Mouse (Mus musculus) gastrocnemius, postnatal 14 days (tissue): ENCODE measurements around the gene Coro6. TPM values are rescaled to one million over a fixed set of nuclear protein-coding genes. Genes with fewer than 3 reads are reported as not detected.

Source experiments
- total RNA-seq, 2 experiments: library from RNA; stranded (reverse); gene quantifications; 2 replicates each; pipeline ENCODE4 v1.2.3; 2021

Coro6 gene
- total RNA-seq, 2 experiments from 2014 or later = 79.2 to 80.8 TPM

Other genes with a start within 250 kb of the Coro6 start
- 10 to 100 TPM; 38.4 to 42.4 TPM for gene Ssh2, start 246.1 kb upstream of the Coro6 start, total RNA-seq
- 1 to 10 TPM; 5.7 to 6.3 TPM for gene Ankrd13b, start 27.3 kb downstream of the Coro6 start, total RNA-seq
- gene Git1, start 31.2 kb downstream of the Coro6 start, total RNA-seq = 10 to 100 TPM; 23.0 to 25.9 TPM
- gene Abhd15, start 52.7 kb downstream of the Coro6 start, total RNA-seq = under 1 TPM; 0.45 to 0.53 TPM
- gene Trp53i13, start 53.6 kb downstream of the Coro6 start, total RNA-seq = 1 to 10 TPM; 6.0 to 6.3 TPM
- not detected for gene Gm10392, start 56.8 kb downstream of the Coro6 start, total RNA-seq
- 10 to 100 TPM; 34.3 to 35.1 TPM for gene Taok1, start 145.4 kb downstream of the Coro6 start, total RNA-seq
- 10 to 100 TPM; 38.0 to 42.0 TPM for gene Nufip2, start 223.7 kb downstream of the Coro6 start, total RNA-seq